Mouse (Mus musculus): Measurements from ENCODE around the gene Arcn1.

The Arcn1 gene

DNA sequence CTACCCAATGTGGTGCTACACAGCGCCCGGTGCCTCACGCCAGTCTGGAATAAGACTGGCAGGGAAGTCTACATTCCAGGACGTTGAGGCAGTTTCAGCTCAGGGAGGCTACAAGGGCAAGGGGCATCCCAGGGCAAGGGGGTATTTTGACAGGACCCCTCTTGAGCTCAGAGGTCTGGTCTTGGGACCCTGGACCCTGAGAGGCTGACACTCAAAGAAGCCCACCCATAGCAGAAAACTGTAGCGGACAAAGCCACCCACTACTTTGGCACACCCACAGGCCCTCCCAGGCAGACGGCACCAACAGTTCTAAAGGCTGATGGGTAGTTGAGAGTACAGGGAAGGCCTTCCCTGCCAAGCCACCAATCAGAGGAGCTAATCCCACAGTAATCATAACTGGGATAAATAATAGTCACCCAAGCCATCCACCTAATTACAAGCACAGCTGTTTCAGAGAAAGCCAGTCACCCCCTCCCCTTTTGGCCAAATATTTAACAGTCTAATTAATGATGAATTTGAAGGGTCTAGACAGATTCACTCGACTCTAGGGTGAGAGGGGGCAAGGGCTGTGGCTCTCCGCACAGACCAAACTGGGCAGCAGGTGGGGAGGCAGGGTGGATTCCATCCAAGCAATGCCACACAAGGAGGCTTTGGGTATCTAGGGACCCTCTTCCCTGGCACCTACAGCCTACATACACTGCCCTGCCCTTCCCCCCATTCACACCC, 47.9 kb downstream of the Arcn1 start:
- no peak for DNase-seq (ENCODE audit: low spot score)

DNA sequence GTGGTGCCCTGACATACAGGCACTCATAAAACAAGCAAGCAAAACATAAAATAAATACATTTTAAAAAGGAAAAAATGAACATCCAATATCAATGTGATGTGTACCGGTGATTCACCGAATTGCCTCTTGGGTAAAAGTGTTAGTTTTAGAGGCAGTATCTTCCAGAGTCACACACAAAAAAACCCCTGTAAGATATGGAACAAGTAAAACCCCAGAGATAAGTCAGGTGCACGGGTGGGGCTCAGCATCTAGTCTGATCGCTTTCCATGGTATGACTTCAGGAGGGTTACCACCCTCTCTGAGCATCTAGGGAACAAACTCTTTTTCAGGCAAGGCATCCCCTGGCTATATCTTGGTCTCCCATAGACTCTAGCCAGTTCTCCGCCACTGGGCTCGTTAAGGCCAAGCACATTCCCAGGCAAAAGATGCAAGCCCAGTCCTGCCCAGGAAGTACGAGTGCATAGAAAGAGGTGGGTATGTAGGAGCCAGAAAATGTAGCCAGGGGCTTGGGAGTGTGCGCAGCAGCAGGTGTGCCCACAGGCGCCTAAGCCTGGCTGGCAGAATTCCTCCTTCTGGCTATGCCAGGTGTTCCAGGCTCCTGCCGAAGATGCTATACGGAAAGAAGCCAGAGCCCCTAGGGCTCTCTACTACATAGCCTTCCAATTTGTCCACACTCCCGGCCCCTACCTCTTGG, 48.6 kb downstream of the Arcn1 start:
- no peak for DNase-seq (ENCODE audit: low spot score)

DNA sequence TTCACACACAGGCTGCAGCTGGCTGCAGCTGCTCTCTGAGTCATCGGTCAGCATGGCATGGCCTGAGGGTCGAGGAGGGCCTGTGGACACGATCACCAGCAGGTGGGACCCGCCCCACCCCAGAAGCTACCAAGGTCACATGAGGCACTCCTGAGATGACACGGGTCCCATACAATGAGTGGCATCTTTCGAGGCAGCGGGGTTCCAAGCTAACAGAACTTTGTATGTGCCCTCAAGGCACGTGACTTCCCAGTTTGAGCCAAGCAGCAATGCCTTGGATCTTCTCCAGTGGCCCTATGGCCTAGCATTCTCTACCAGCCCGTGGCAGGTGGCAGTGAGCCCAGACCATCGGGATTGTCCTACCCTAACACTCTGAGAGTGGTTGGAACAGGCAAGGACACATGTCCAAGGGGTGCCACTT, 49.8 kb downstream of the Arcn1 start:
- DNase-seq (ENCODE audit: low spot score): no peak

DNA sequence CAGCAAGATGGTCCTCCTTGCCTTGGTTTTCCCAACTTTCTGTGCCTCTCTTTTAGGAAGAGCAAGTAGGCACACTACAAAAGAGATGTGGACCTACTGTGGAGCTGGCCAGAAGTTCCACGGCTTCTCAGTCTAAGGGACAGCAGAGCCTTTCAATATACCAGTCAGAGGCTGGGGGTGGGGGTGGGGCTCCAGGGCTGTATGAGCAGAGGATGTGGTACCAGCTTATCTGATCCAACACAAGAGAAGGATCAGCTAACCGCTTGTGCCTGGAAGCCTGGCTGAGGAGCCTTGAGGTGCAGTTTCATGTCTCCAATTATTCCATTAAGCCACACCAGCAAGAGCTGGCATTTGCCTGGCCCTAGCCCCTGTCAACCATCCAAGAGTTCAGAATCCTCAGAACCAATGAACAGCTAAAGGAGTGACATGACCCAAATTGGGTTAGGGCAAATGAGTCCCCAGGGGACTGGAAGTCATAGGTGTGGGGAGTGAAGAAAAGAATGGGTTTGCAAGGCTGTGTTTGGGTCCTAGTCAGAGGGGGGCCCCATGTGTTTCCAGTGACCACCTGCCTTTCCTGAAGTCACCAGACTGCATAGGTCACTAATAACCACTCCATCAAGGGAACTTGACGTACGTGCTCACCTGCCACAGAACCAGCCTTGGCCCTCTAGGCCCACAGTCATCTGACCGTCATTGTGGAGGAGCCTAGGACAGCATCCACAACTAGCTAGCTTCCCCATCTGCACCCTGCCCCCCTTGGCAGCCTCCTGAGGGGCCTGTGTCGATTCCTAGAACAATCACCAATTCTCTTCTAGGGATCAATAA, 50.4 kb downstream of the Arcn1 start:
- no peak for DNase-seq (ENCODE audit: low spot score)

DNA sequence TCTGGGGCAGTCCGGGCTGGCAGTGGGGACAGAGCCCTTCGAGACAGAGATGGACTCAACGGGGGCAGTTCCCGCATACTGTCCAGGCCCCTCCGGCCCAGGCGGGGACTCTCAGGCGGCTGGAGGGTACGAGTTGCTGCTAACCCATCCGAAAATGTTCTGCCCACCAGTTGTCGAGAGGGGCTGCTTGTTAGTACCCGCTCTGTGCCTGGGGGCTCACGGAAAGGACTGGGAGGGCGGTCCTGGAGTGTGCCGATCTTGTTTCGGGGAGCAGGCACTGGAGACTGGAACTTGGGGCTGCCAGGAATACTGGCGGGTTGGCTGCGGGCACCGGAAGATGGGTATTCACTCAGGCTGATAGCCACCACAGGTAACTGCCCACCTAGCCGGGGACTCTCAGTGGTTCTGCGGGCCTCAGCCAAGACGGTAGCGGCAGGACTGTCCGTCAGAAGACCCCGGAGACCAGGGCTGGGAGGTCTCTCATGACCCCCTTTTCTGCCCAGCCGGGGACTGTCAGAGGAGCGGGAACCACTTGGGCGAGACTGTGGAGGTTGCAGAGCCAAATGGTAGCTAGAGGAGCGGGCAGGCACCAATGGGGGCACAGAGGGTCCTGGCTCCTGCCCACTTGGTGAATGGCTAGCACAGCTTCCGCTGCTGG, 51.8 kb downstream of the Arcn1 start:
- no peak for DNase-seq (ENCODE audit: low spot score)

DNA sequence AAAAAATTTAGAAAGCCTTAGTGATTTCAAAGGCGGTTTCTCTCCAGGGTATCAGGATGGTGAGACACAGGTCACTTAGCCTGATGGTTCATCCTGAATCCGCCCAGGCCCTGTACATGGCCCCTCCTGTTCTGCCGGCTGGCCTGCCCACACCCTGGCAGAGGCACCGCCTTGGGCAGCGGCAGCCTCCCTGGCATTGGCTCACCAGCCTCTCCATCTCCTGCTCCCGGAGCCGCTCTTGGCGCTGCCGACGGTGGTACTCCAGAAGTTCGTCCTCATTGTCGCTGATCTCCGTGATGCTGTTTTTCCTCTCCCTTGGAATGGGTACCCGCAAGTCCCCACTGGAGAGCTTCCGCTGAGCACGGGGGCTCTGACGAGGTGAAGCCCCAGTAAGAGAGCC, 52.5 kb downstream of the Arcn1 start:
- no peak for DNase-seq (ENCODE audit: low spot score)

DNA sequence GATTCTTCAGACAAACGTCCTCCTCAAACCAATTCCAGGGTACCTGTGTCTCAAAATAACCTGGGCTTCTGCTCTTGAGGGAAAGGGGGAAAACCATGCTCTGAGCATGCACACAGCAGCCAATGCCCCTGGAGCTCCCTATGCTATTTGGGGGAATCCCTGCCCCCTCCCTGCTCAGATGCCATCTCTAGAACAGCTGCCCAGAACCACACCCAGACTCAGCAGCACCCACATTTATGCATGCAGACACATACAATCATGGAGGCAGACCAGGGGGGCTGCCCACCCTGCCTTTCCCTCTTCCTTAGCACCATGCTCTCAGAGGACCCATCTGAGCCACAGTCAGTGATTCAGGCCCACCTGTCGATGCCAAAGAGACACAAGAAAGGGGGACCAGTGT, 54.1 kb downstream of the Arcn1 start:
- DNase-seq (ENCODE audit: low spot score): no peak

DNA sequence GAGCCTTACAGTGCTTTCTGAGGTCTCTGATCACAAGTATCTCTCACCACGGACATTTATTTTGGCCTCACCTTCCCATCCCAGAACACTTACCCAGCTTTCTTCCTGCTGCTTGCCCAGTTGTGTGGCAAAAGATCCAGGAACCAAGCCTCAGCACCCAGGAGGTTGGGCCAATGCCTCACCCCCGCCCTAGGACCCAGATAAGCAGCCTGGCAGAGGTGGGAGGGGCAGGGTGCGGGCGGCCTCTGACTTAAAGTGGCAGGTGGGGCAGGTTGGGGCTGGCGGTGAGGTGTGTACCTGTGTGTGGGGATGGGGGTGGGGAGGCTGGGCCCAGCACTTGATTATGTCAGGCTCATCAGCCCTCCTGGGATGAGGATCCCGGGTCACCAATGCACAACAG, 54.6 kb downstream of the Arcn1 start:
- DNase-seq (ENCODE audit: low spot score): no peak

DNA sequence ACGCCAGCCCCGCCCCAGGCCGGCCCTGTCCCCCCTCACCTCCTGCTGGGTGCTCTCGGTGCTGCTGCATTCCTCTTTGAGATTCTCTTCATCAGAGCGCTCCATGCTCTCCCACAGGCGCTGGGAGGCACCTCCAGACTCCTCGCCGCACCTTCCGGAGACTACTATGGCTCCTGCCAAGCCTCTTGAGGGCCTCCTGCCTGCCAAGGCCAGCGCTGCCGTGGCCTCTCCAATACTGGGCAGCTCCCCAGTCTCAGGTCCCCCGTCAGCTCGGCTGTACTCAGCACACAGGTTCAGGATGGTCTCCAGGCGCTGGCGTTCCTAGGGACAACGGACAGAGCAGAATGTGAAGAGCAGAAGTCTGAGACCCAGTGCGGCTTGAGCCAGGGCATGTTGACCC, 56.0 kb downstream of the Arcn1 start:
- no peak for DNase-seq (ENCODE audit: low spot score)

DNA sequence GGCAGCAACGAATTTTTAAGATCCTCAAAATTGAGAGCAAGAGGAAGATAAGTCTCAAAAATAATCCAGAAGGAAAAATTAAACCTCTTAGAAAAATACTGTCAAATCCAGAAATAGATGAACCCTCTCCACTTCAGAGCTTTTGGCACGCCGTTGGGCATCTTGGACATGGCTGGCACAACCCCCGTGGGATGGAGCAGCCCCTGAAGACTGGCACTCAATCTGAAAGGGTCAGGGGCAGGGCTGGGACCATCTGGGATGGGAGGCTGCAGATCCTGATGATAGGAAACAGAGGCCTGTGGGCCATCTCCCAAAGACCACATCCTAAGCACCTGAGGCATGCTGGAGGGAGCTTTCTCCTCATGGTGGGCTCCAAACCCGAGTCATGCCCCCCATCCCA, 57.4 kb downstream of the Arcn1 start:
- DNase-seq (ENCODE audit: low spot score): no peak

DNA sequence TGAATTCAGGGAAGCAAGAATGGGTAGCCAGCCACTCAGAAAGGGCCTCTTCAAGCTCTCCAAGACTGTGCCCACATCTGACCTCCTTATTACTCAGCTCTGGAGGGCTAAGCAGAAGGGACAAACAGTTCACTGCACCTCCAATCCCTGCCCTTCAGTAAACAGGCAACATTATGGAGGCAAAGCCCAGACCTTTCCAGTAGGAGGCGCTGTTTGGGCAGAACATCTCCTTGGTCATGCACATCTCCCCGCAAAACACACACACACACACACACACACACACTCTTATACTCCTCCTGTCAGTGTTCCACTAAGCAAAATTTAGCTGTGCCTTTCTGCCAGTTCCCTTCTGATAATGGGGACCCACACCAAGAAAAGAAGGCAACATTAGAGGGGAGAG, 58.0 kb downstream of the Arcn1 start:
- no peak for DNase-seq (ENCODE audit: low spot score)

DNA sequence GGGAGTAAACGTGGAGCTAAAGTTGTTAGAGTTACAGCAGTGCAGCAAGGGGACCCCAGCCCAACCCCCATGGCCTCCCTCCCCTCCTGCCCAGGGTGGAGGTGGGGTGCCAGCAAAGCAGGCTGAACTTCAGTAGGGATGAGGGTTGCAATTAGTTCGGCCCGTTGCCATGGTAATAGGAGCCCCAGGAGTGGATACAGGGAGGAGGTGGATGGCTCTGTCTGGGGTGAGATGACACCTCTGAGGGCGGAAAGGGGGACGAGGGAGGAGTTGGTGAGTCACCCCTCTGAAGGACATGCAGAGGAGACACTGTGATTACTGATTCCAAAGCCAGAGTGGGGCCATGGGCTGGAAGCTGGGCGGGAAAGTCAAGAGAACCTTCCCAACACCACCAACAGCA, 58.7 kb downstream of the Arcn1 start:
- DNase-seq (ENCODE audit: low spot score): no peak

DNA sequence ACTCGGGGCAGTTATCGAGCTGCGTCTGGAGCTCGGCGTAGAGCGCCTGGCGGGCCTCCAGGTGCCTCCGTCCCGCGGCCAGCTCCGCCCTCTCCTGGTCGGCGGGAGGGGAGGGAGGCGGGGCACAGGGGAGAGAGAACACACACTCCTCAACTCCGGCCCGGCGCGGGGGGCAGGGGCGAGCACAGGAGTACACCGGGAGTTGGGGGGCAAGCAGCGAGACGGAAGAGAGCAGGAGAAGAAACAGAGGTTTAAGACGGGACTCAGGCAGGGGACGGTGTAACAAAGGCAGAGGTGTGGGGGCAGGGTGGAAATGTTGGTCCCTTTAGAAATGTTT, 59.2 kb downstream of the Arcn1 start:
- DNase-seq (ENCODE audit: low spot score): peak; percentile 70

DNA sequence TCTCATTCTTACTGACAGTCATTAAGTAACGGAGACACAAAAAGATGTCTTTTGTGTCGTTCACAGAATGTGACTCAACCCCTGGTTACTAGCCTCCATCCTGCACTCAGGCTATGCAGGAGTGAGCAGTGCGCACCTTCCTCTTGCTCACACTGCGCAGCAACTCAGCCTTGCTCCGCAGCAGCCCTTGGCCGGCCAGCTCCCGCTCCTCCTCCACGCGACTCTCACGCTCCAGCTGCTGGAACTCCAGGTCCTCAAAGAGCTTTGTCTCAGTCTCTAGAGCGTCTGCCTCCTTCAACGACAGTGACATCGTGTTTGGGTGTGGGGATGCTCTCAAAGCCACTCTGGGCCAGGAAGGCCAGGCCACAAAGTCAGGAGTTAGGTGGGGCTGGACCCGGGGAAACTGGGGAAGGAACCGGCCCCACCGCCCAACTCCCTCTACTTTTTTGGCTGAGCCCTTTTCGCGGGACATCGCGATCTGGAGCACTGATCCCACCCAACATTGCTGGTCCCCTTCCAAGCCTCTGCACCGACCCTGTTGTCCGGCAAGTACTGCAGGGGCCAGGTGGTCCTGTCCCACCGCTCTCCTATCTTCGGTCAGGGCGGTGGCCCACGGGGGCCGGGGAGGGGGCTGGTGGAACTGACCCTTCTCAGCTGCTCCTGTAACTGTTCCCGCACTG, 59.8 kb downstream of the Arcn1 start:
- DNase-seq (ENCODE audit: low spot score): no peak

DNA sequence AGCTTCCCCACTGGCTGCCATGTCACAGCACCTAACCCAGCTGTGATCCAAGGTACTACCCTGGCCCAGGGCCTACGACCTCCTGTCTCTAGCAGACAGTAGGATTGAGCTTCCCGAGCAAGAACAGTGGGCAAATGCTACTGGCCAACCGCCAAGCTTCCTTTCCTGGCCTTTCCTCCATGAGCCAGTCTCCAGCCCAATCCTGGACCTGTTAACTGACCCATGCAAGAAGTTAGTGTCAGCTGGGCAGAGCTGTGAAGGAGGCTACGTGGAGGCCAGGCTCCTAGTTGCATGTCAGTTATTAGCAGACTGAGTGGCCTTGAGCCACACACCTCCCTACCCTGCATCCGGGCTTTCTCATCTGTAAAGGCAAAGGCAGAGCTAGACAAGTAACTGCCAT, 67.9 kb downstream of the Arcn1 start:
- no peak for DNase-seq (ENCODE audit: low spot score)

DNA sequence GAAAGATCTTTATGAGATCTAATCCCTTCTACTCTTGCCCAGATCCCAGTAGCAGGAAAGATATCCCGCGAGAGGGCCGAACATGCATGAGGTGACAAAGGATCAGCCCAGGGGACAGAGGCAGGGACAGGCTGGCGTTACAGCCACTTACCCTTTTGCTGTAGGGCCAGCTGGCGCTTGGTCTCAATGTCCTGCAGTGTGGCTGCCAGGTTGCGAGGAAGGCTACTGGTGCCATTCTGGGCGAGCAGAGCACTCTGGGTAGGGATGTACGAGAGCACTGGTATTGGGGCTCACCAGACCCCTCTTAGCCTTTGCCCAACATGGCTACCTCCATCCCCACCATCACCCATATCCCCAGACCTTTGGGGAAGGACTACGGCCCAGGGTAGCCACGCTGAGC, 68.4 kb downstream of the Arcn1 start:
- DNase-seq (ENCODE audit: low spot score): no peak

DNA sequence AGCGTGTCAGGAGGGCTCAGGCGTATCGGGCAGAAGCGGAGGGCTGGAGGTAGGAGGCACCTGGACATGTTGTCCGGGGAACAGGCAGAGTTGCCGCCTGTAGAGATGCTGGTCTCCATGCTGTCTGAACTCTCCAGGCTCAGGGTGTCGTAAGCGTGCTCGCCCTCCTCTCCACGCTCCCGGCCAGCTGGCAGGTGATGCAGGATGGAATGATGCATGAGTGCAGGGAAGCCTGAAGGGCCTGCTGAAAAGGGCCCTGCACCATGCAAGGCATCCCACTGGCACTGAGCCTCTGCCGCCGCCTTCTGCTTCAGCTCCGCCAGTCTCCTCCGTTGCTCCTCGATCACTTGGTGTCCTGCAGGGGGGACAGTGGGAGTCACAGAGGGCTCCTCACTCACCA, 69.8 kb downstream of the Arcn1 start:
- DNase-seq (ENCODE audit: low spot score): no peak

DNA sequence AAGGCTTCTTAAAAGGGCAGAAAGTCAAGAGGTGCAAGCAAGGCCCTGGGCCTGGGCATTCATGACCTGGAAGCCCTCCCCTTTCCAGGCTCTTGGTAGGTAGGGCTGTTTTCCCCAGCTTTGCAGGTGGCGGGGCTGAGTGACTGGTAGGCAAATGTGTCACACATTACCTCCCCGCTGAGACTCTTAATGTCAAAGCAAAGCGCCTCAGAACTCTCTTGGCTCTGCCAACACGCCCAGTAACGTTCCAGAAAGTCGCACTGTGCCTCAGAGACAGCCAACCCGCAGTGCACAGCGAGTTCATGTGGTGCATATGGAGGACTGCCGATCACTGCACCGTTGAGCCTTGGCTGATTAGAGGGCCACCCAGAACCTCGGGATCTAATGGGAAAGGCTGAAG, 74.6 kb downstream of the Arcn1 start:
- DNase-seq (ENCODE audit: low spot score): no peak

DNA sequence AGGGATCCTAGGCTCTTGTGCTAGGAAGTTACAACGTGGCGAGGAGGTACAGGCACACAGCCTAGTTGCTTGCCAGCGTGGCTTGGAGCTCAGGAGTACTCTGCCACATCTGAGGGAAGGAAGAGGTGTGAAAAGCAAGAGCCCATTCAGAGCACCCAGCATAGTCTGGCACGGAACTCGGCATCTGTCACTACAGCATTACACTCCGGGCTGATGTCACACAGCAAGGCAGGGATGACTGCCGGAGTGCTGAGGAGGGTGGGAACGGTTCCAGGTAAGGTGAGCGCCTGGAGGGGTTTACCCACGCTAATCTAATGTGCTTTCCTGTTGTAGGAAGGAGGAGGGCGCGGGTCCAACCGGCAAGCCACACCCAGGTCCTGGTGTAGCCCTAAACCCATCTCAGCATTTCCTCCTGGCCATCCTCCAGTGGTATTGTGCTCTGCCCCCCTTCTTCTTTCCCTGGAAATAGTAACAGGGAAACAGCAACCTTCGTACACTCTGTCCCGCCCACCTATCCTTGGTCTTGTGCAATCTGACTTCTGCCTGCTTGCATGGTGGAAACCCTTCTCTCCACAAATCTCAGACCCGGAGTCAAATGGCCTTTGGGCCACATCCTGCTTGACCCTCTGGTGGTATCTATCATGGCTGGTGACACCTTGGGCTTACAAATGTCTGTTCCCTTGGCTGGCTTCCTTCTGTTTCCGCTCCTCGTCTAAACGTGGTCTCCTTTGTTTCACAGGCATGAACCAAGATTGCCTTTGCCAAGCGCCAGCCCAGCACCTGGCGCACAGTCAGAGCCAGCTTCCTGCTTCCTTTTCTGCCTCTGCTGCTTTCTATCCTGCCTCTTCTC, 75.7 kb downstream of the Arcn1 start:
- peak; percentile 51 for DNase-seq (ENCODE audit: low spot score)

All from yolk sac, embryonic 10.5 days (tissue).